Mouse (Mus musculus): ENCODE results near the gene Atp6v0e. TPM values are rescaled to one million over a fixed set of nuclear protein-coding genes. Genes with fewer than 3 reads are reported as not detected.

Gene Atp6v0e
- polyA plus RNA-seq, 1 experiment from 2014 or later, result 492 TPM

DNA sequence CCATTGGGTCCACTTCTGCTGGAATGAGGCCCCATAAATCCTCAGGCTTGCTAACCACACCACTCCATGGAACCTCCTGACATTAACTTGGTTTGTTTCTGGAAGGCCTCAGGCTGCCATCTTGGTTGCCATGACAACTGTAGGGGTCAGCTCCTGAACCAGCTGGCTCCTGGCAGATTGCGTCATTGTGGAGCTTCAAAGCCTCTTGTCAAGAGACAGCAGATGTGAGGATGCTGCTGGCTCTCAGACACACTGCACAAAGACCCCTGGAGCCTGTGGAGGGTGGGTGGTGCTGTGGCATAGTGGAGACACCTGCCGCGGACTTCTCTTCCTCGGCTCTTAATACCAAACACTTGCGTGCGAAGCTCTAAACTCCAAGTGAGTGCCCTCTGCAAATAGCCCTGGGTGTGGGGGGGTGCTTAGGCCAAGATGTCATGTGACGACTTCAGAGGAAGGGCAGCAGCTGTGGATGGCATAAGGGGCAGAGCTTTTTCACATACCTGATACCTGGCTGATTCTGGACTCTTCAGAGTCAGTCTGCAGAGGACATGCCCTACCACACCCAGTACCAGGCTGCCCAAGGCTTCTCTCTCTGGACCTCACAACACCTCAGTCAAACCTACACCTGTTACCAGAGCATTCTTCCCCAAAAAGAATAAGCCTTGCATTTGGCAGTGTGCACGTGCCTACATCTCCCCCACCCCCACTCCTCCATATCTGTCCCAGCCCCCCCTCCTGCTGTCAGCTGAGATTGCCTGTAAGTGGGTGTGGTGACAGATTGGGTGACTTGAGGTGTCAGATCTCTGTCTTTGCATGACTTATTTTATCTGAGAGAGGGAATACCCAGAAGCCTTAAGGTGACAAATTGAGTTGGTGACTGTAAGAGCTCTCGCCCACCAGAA lies 18.3 kb upstream of the Atp6v0e start:
- H3K4me1 ChIP-seq (replicated peaks; ENCODE audit: insufficient read depth, low read length), result no peaks in the 10 kb centered on the region
- H3K9me3 ChIP-seq (replicated peaks; ENCODE audit: low read length), result no peaks in the 10 kb centered on the region
- H3K27me3 ChIP-seq (ENCODE audit: insufficient read depth, low read length), result no peaks in the 10 kb centered on the region
- H3K27ac ChIP-seq, result no peak overlapping the region
- H3K4me2 ChIP-seq (ENCODE audit: low read length), result no peak overlapping the region
- H3K9ac ChIP-seq (ENCODE audit: low read depth, low read length), result no peak overlapping the region
- no peak overlapping the region for H3K4me3 ChIP-seq (replicated peaks; ENCODE audit: low read depth, low read length)
- no peak for TF ChIP-seq CTCF (IDR thresholded peaks at IDR 0.05; ENCODE audit: low read depth)
- peaks cover 69% of the 10 kb centered on the region for H3K36me3 ChIP-seq (ENCODE audit: insufficient read depth, low read length)
- DNase-seq (ENCODE audit: low spot score), result no peak
- WGBS, result 86% methylated on average over 9 of the region's 9 CpGs
- no peak for ATAC-seq (replicated peaks; ENCODE audit: low FRiP score, low read depth)

DNA sequence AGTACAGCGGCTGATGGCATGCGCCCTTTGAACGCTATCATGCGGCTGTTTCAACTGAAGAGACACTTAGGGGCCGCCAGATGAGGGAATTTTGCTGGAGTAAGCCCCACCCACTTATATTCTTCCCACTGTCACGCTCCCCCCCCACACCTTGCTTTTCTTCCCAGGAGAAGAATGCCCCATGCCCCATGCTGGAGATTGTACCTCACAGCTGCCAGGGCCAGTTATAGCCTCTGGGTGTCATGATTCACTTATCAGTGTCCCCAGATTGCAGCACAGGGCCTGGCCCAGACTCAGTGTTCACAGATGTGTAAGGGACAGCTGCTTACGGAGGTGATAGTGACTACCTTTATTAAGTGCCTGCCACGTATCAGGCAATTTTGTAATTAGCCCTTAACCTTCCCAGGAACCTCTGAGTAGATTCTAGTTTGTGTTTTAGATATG lies 17.6 kb upstream of the Atp6v0e start:
- Histone ChIP-seq H3K9me3 (replicated peaks; ENCODE audit: low read length) (no peaks in the 10 kb centered on the region), H3K4me2 (ENCODE audit: low read length) (no peak overlapping the region), H3K9ac (ENCODE audit: low read depth, low read length) (no peak overlapping the region), H3K4me3 (replicated peaks; ENCODE audit: low read depth, low read length) (no peak overlapping the region), H3K27ac (no peak overlapping the region), H3K4me1 (replicated peaks; ENCODE audit: insufficient read depth, low read length) (no peaks in the 10 kb centered on the region), H3K36me3 (ENCODE audit: insufficient read depth, low read length) (peaks cover 64% of the 10 kb centered on the region), H3K27me3 (ENCODE audit: insufficient read depth, low read length) (no peaks in the 10 kb centered on the region)
- no peak for DNase-seq (ENCODE audit: low spot score)
- ATAC-seq (replicated peaks; ENCODE audit: low FRiP score, low read depth), result no peak
- 86% methylated on average over 8 of the region's 8 CpGs for WGBS
- no peak for TF ChIP-seq CTCF (IDR thresholded peaks at IDR 0.05; ENCODE audit: low read depth)

DNA sequence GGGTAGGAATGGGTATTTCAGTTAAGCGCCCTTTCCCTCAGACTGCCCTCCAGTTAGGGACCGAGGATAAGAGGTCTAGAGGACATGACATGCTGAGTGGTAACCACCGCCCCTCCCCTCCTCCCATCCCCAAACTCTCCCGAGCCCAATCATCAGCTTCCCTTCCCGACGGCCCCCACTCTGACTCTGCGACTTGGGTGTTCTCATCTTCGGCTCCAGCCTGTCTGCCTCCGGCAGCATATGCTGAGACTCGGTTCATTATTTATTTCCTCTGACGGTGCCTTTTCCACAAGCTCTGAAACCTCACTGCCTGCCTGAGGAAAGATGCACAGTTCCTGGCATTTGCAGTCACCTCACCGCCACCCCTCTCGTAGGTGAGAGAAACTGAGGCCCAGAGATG lies 15.7 kb upstream of the Atp6v0e start:
- Histone ChIP-seq H3K27me3 (ENCODE audit: insufficient read depth, low read length) (no peaks in the 10 kb centered on the region), H3K9ac (ENCODE audit: low read depth, low read length) (no peak overlapping the region), H3K4me2 (ENCODE audit: low read length) (no peak overlapping the region), H3K27ac (peak overlapping the region; percentile 36; the same call in 1 of the 2 replicates), H3K4me3 (replicated peaks; ENCODE audit: low read depth, low read length) (no peak overlapping the region), H3K9me3 (replicated peaks; ENCODE audit: low read length) (no peaks in the 10 kb centered on the region), H3K36me3 (ENCODE audit: insufficient read depth, low read length) (peaks cover 52% of the 10 kb centered on the region), H3K4me1 (replicated peaks; ENCODE audit: insufficient read depth, low read length) (no peaks in the 10 kb centered on the region)
- DNase-seq (ENCODE audit: low spot score) (peak; percentile 61), ATAC-seq (replicated peaks; ENCODE audit: low FRiP score, low read depth) (no peak)
- 29% methylated on average over 13 of the region's 13 CpGs for WGBS
- no peak for TF ChIP-seq CTCF (IDR thresholded peaks at IDR 0.05; ENCODE audit: low read depth)

DNA sequence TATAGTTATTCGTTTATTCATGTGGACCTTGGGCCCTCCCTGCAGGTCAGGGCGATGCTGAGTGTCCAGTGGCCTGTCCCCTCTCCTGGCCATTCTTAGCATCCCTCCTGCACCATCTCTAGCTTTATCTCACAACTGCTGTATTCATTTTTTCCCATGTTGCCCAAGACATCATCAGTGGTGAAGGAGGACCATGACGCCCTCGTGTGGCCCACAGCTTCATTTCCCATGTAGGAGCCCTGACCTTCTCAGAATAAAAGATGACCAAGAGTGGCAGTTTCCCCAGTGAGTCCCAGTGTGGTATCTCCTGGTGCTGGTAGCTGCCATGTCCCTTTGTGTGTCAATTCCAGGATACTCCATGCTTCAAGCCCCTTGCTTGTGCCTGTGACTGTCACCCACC lies 13.5 kb upstream of the Atp6v0e start:
- Histone ChIP-seq H3K9me3 (replicated peaks; ENCODE audit: low read length) (no peaks in the 10 kb centered on the region), H3K27ac (no peak overlapping the region), H3K9ac (ENCODE audit: low read depth, low read length) (no peak overlapping the region), H3K4me1 (replicated peaks; ENCODE audit: insufficient read depth, low read length) (no peaks in the 10 kb centered on the region), H3K27me3 (ENCODE audit: insufficient read depth, low read length) (no peaks in the 10 kb centered on the region), H3K36me3 (ENCODE audit: insufficient read depth, low read length) (peaks cover 44% of the 10 kb centered on the region), H3K4me2 (ENCODE audit: low read length) (no peak overlapping the region), H3K4me3 (replicated peaks; ENCODE audit: low read depth, low read length) (no peak overlapping the region)
- no peak for ATAC-seq (replicated peaks; ENCODE audit: low FRiP score, low read depth)
- TF ChIP-seq CTCF (IDR thresholded peaks at IDR 0.05; ENCODE audit: low read depth), result peak; percentile 49
- DNase-seq (ENCODE audit: low spot score), result no peak
- 90% methylated on average over 4 of the region's 4 CpGs for WGBS

DNA sequence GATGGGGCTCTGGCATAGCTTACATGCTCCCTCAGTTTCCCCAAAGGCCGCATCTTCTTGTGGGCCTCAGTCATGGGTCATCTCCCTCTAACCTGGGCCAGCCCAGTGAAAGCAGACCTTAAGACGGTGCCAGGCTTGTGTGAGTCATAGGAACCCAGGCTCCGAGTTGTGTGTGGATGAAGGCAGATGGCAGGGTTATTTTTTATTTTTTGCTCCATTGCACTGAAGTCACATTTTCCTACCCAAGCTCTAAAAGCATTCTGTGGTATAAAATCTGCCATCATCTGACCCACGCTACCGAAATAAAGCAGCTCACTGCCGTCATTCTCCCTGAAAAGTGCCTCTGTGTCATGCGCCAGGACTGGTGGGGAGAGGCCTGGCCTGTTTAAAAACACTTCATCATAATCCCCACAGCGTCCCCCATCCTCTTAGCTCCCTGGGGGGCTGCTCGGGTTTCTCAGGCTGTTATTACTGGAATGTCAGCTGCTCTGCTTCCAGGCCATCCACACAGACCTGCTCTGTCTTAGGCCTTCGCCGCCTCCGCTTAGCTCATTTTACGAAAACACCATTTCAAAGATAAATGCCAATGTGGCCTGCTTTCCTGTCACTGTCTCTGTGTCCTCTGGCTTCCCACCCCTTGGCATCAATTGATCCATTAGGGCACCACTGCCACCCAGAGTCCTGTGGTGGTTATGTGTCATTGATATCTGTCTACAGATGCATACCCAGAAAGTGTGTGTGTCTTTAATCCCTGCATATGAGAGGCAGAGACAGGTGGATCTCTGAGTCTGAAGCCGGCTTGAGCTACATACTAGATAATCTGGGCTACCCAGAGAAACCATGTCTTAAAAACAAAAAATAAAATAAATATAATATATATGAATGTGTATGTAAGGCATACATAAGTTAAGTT lies 12.3 kb upstream of the Atp6v0e start:
- DNase-seq (ENCODE audit: low spot score) (no peak), ATAC-seq (replicated peaks; ENCODE audit: low FRiP score, low read depth) (no peak)
- no peak; the same call in 1 of the 2 replicates for TF ChIP-seq CTCF (IDR thresholded peaks at IDR 0.05; ENCODE audit: low read depth)
- H3K4me3 ChIP-seq (replicated peaks; ENCODE audit: low read depth, low read length), result no peak overlapping the region
- H3K4me2 ChIP-seq (ENCODE audit: low read length), result no peak overlapping the region
- WGBS, result 75% methylated on average over 14 of the region's 14 CpGs
- no peaks in the 10 kb centered on the region for H3K4me1 ChIP-seq (replicated peaks; ENCODE audit: insufficient read depth, low read length)
- H3K27me3 ChIP-seq (ENCODE audit: insufficient read depth, low read length), result no peaks in the 10 kb centered on the region
- H3K9me3 ChIP-seq (replicated peaks; ENCODE audit: low read length), result no peaks in the 10 kb centered on the region
- H3K36me3 ChIP-seq (ENCODE audit: insufficient read depth, low read length), result peaks cover 43% of the 10 kb centered on the region
- H3K9ac ChIP-seq (ENCODE audit: low read depth, low read length), result no peak overlapping the region
- no peak overlapping the region for H3K27ac ChIP-seq

Measured in kidney, postnatal 0 days (tissue).